Mouse (Mus musculus): ENCODE data around the gene Pfn5. TPM values are rescaled to one million over a fixed set of nuclear protein-coding genes. Genes with fewer than 3 reads are reported as not detected.
"Not testable (repeated sequence)": the region's sequence is repeated elsewhere in the genome, so short reads cannot be mapped to it uniquely, and the experiment has no call there.

Pfn5 gene
- polyA plus RNA-seq (2012; rRNA removed), result not detected in 2 replicates

DNA sequence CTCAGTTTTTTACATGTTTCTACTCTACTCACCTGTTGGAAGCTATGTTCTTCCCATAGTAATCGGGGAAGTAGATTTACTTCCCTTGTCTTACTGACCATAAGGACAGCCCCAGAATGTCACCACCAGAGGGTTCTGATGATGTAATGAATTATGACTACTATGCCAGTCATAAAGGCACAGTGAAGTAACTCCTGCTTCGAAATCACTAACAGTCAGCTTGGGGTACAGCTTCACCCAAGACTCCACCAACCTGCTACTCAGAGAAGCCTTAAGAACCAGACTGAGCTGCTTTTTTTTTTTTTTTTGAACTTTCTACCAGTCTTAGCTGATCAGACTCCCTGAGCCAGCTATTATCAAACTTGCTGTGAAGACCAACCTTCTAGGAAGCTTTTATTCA lies at the start of gene Pfn5, which contains the start of gene Asb12:
TSS of gene Pfn5 (plus strand) at position 218 of the 400 bp plus-strand sequence.
TSS of gene Asb12 (minus strand) at position 101 of the 400 bp plus-strand sequence.
- DNase-seq (ENCODE audit: extremely low spot score in 1 of 2, low spot score in 1 of 2), result no peak

DNA sequence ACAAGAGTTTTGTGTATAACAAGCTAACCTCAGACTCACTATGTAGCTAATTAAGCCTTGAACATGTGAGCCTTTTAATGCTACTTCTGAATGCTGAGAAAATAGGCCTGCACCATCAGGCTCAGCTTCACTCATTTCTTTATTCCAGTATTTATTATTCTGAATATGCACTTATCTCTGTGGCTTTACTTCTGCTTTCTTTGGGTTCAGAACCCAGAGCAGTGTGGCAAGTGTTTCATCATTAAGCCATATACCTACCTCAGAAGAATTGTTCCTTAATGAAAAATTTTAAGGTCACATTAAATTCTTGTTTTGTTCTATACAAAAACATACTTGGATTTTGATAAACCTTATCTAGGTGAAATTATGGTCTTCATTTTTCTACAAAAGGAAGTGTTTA lies 34.0 kb upstream of the Pfn5 start:
- DNase-seq (ENCODE audit: extremely low spot score in 1 of 2, low spot score in 1 of 2), result no peak

DNA sequence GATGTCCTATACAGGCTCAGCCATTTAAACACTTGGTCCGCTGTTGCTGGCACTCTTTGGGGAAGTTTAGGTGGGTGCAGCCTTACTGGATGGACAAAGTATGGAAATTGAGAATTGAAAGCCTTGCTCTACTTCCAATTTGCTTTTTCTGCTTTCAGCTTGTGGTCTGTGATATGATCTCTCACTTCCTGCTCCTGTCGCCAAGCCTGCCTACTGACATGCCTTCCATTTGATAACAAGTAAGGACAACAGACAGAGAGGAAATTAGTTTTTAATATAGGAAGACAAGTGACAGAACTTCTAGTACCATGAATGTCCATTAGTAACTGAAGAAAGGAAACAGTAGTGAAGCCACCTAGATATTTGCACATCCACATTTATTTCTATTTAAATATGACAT lies 32.7 kb upstream of the Pfn5 start:
- DNase-seq (ENCODE audit: extremely low spot score in 1 of 2, low spot score in 1 of 2), result no peak

DNA sequence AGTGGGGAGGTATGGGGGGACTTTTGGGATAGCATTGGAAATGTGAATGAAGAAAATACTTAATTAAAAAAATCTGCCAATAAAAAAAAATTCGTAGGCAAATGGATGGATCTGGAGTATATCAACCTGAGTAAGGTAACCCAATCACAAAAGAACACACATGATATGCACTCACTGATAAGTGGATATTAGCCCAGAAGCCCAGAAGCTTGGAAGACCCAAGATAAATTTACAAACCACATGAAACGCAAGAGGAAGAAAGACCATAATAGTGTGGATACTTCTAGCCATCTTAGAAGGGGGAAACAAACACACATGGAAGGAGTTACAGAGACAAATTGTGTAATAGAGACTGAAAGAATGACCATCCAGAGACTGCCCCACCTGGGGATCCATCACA lies 22.4 kb upstream of the Pfn5 start:
- not testable (repeated sequence) for DNase-seq (ENCODE audit: extremely low spot score in 1 of 2, low spot score in 1 of 2)

DNA sequence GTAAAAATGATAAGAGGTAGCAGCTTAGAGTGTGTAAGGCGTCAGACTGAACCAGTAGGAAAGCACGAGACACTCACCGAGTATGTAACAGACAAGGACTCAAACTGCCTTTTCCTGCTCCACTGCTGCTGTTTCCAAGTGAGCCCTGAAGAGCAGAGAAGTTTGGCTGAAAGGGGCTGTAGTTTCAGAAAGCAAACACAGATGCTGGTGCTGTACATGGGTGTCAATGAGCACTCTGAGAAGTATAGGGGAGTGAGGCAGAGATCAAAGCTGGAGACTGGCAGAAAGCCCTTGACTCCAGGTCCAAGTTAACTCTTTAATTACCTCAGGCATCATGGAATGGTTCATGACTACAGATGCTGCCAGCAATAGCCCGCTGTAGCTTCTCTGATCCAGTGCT lies 3.6 kb upstream of the Pfn5 start:
- DNase-seq (ENCODE audit: extremely low spot score in 1 of 2, low spot score in 1 of 2), result no peak

DNA sequence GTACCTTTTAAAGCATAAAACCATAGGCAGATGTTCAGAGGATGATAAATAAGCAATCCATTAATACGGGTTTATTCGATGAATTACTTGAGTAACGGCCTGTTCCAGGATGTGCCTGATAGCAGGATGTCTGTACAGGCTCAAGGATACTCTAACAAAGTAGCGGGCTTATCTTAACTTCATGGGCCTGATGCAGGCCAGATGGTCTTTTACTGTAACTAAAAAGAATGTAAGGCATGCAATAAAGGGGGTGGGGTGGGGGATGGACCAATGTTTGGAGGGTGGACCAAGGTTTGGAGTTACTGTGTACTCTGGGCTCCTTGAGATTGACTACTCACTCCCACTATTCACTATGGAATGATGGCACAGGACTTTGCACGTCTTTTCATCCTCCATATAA lies 42.7 kb downstream of the Pfn5 start:
- no peak for DNase-seq (ENCODE audit: extremely low spot score in 1 of 2, low spot score in 1 of 2)

Other genes starting within 250 kb of the Pfn5 start
- gene Amer1, start 113.2 kb upstream of the Pfn5 start, polyA plus RNA-seq (2012; rRNA removed), result 3.4 and 3.5 TPM in 2 replicates
- 0.20 and 0.21 TPM in 2 replicates for gene Asb12, start 117 bp upstream of the Pfn5 start, polyA plus RNA-seq (2012; rRNA removed)
- 25.9 and 28.1 TPM in 2 replicates for gene Zc4h2, start 100.4 kb downstream of the Pfn5 start, polyA plus RNA-seq (2012; rRNA removed)
- 9.9 TPM in 2 replicates for gene Zc3h12b, start 153.6 kb downstream of the Pfn5 start, polyA plus RNA-seq (2012; rRNA removed)

All from frontal cortex, adult 2 months (tissue).